Mouse (Mus musculus): ENCODE measurements at regions not wholly inside any gene's neighbourhood (a gene's known extent, or its start where the extent isn't known, plus 50 kb on each side); places are given as distances from the start of the nearest gene placed in this dataset.

GRCm38 (mm10) chr3:18624381-18625145, 676.4 kb downstream of the Cypt12 start:
- 13% methylated on average over 10 of the region's 10 CpGs for whole genome bisulfite sequencing (ENCODE audit: missing documents)
- Histone ChIP-seq H3K36me3 (ENCODE audit: inconsistent target) (no peaks in the 10 kb centered on the region), H3K79me2 (ENCODE audit: inconsistent target) (no peaks in the 10 kb centered on the region), H3K27ac (peak overlapping the region; percentile 1; the same call in 1 of the 2 replicates), H3K4me3 (ENCODE audit: inconsistent target) (no peak overlapping the region; the same call in 1 of the 2 replicates)

GRCm38 (mm10) chr3:18625395-18626328, 677.5 kb downstream of the Cypt12 start:
- H3K36me3 ChIP-seq (ENCODE audit: inconsistent target), result no peaks in the 10 kb centered on the region
- 61% methylated on average over 32 of the region's 32 CpGs for WGBS (ENCODE audit: missing documents)
- H3K79me2 ChIP-seq (ENCODE audit: inconsistent target), result no peaks in the 10 kb centered on the region
- H3K27ac ChIP-seq, result peak overlapping the region; percentile 1; the same call in 1 of the 2 replicates
- H3K4me3 ChIP-seq (ENCODE audit: inconsistent target), result no peak overlapping the region

GRCm38 (mm10) chr3:18626375-18626774, 678.2 kb downstream of the Cypt12 start:
- no peaks in the 10 kb centered on the region for H3K36me3 ChIP-seq (ENCODE audit: inconsistent target)
- 91% methylated on average over 6 of the region's 6 CpGs for WGBS (ENCODE audit: missing documents)
- no peak overlapping the region for H3K27ac ChIP-seq
- H3K4me3 ChIP-seq (ENCODE audit: inconsistent target), result no peak overlapping the region
- H3K79me2 ChIP-seq (ENCODE audit: inconsistent target), result no peaks in the 10 kb centered on the region

GRCm38 (mm10) chr3:18626820-18627219, 678.6 kb downstream of the Cypt12 start:
- H3K79me2 ChIP-seq (ENCODE audit: inconsistent target), result no peaks in the 10 kb centered on the region
- no peak overlapping the region for H3K27ac ChIP-seq
- H3K4me3 ChIP-seq (ENCODE audit: inconsistent target), result no peak overlapping the region
- H3K36me3 ChIP-seq (ENCODE audit: inconsistent target), result no peaks in the 10 kb centered on the region
- 100% methylated on average over 2 of the region's 2 CpGs for WGBS (ENCODE audit: missing documents)

GRCm38 (mm10) chr3:18629233-18629632, 681.0 kb downstream of the Cypt12 start:
- 94% methylated on average over 2 of the region's 2 CpGs for WGBS (ENCODE audit: missing documents)

GRCm38 (mm10) chr3:18631601-18632000, 683.4 kb downstream of the Cypt12 start:
- H3K27ac ChIP-seq, result no peak overlapping the region
- H3K36me3 ChIP-seq (ENCODE audit: inconsistent target), result no peaks in the 10 kb centered on the region
- H3K79me2 ChIP-seq (ENCODE audit: inconsistent target), result no peaks in the 10 kb centered on the region
- WGBS (ENCODE audit: missing documents), result 100% methylated on average over 1 of the region's 1 CpGs
- no peak overlapping the region for H3K4me3 ChIP-seq (ENCODE audit: inconsistent target)

More at GRCm38 (mm10) chr3:18629233-18629632, 681.0 kb downstream of the Cypt12 start:
- no peaks in the 10 kb centered on the region for H3K36me3 ChIP-seq (ENCODE audit: inconsistent target)
- no peaks in the 10 kb centered on the region for H3K79me2 ChIP-seq (ENCODE audit: inconsistent target)
- H3K4me3 ChIP-seq (ENCODE audit: inconsistent target), result no peak overlapping the region
- H3K27ac ChIP-seq, result no peak overlapping the region

- Histone ChIP-seq H3K27ac (no peak overlapping the region), H3K4me3 (ENCODE audit: inconsistent target) (no peak overlapping the region), H3K79me2 (ENCODE audit: inconsistent target) (no peaks in the 10 kb centered on the region), H3K36me3 (ENCODE audit: inconsistent target) (no peaks in the 10 kb centered on the region)
These were observed 686.6 kb downstream of the Cypt12 start for GRCm38 (mm10) chr3:18634855-18635254.

GRCm38 (mm10) chr3:18637553-18637952, 689.3 kb downstream of the Cypt12 start:
- H3K79me2 ChIP-seq (ENCODE audit: inconsistent target), result no peaks in the 10 kb centered on the region
- no peak overlapping the region for H3K4me3 ChIP-seq (ENCODE audit: inconsistent target)
- no peaks in the 10 kb centered on the region for H3K36me3 ChIP-seq (ENCODE audit: inconsistent target)
- H3K27ac ChIP-seq, result no peak overlapping the region

GRCm38 (mm10) chr3:18640286-18640685, 692.1 kb downstream of the Cypt12 start:
- Histone ChIP-seq H3K79me2 (ENCODE audit: inconsistent target) (no peaks in the 10 kb centered on the region), H3K4me3 (ENCODE audit: inconsistent target) (no peak overlapping the region), H3K36me3 (ENCODE audit: inconsistent target) (no peaks in the 10 kb centered on the region), H3K27ac (no peak overlapping the region)
- 96% methylated on average over 5 of the region's 5 CpGs for WGBS (ENCODE audit: missing documents)

GRCm38 (mm10) chr3:18641688-18642087, 693.5 kb downstream of the Cypt12 start:
- no peak overlapping the region for H3K27ac ChIP-seq
- 0% methylated on average over 1 of the region's 1 CpGs for WGBS (ENCODE audit: missing documents)

GRCm38 (mm10) chr3:18643408-18644035, 695.3 kb downstream of the Cypt12 start:
- no peaks in the 10 kb centered on the region for H3K79me2 ChIP-seq (ENCODE audit: inconsistent target)
- no peak overlapping the region for H3K4me3 ChIP-seq (ENCODE audit: inconsistent target)
- no peak overlapping the region for H3K27ac ChIP-seq
- 94% methylated on average over 4 of the region's 4 CpGs for WGBS (ENCODE audit: missing documents)
- no peaks in the 10 kb centered on the region for H3K36me3 ChIP-seq (ENCODE audit: inconsistent target)

More at GRCm38 (mm10) chr3:18641688-18642087, 693.5 kb downstream of the Cypt12 start:
- H3K79me2 ChIP-seq (ENCODE audit: inconsistent target), result no peaks in the 10 kb centered on the region
- no peak overlapping the region for H3K4me3 ChIP-seq (ENCODE audit: inconsistent target)
- no peaks in the 10 kb centered on the region for H3K36me3 ChIP-seq (ENCODE audit: inconsistent target)

GRCm38 (mm10) chr3:18645481-18645880, 697.3 kb downstream of the Cypt12 start:
- Histone ChIP-seq H3K36me3 (ENCODE audit: inconsistent target) (no peaks in the 10 kb centered on the region), H3K79me2 (ENCODE audit: inconsistent target) (no peaks in the 10 kb centered on the region), H3K4me3 (ENCODE audit: inconsistent target) (no peak overlapping the region), H3K27ac (no peak overlapping the region)
- 78% methylated on average over 7 of the region's 7 CpGs for WGBS (ENCODE audit: missing documents)

GRCm38 (mm10) chr3:18645927-18646326, 697.7 kb downstream of the Cypt12 start:
- Histone ChIP-seq H3K36me3 (ENCODE audit: inconsistent target) (no peaks in the 10 kb centered on the region), H3K27ac (no peak overlapping the region)
- WGBS (ENCODE audit: missing documents), result 89% methylated on average over 7 of the region's 7 CpGs

GRCm38 (mm10) chr3:18653557-18653956, 705.3 kb downstream of the Cypt12 start:
- 82% methylated on average over 1 of the region's 1 CpGs for whole genome bisulfite sequencing (ENCODE audit: missing documents)

More at GRCm38 (mm10) chr3:18645927-18646326, 697.7 kb downstream of the Cypt12 start:
- no peak overlapping the region for H3K4me3 ChIP-seq (ENCODE audit: inconsistent target)
- no peaks in the 10 kb centered on the region for H3K79me2 ChIP-seq (ENCODE audit: inconsistent target)

More at GRCm38 (mm10) chr3:18653557-18653956, 705.3 kb downstream of the Cypt12 start:
- Histone ChIP-seq H3K4me3 (ENCODE audit: inconsistent target) (no peak overlapping the region), H3K36me3 (ENCODE audit: inconsistent target) (no peaks in the 10 kb centered on the region), H3K79me2 (ENCODE audit: inconsistent target) (no peaks in the 10 kb centered on the region), H3K27ac (no peak overlapping the region)

All from macrophage (primary cell).